Mouse (Mus musculus) kidney, adult 2 months (tissue): ENCODE data around the gene Spink4.

Source experiments
- CTCF ChIP-seq: fragments of 200-500 bp; conservative IDR thresholded peaks from 2 replicates; pipeline ENCODE4 v1.5.1; 2011; ENCODE audit warnings: low read depth, mild to moderate bottlenecking, control low read depth, low read length, moderate library complexity, mixed read lengths; ENCODE audit not compliant: insufficient read depth, insufficient read length
- POLR2A ChIP-seq: fragments of 200-500 bp; IDR thresholded peaks from one replicate; pipeline ENCODE4 v1.6.1; 2011; ENCODE audit warnings: low read depth, low read length, control low read depth

GRCm38 (mm10) chr4:40874151-40874600 is 45.7 kb upstream of the Spink4 start:
- no peak for TF ChIP-seq POLR2A
- TF ChIP-seq CTCF: no peak
